Mouse (Mus musculus) lung, embryonic 16.5 days (tissue): ENCODE measurements at regions not wholly inside any gene's neighbourhood (a gene's known extent, or its start where the extent isn't known, plus 50 kb on each side); places are given as distances from the start of the nearest gene placed in this dataset.

Experiments used
- ATAC-seq: fragments of 200-750 bp; cut with Nextera tagmentation; 2 replicates; pipeline ENCODE4 v1.8.0; 2017; ENCODE audit warnings: low read depth, mild to moderate bottlenecking, moderate library complexity
- H3K27ac ChIP-seq: fragments of 300-500 bp; sonication (generic); 2 replicates; pipeline ENCODE4 v1.5.1; 2014; ENCODE audit warnings: mild to moderate bottlenecking, control low read depth, low read length
- H3K27me3 ChIP-seq: fragments of 300-500 bp; sonication (generic); 2 replicates; pipeline ENCODE4 v1.6.1; 2014; ENCODE audit warnings: low read depth, low read length, mixed read lengths; ENCODE audit not compliant: control insufficient read depth, insufficient read depth
- H3K36me3 ChIP-seq: fragments of 300-500 bp; sonication (generic); 2 replicates; pipeline ENCODE4 v1.6.1; 2014; ENCODE audit warnings: low read length; ENCODE audit not compliant: control insufficient read depth, insufficient read depth
- H3K4me1 ChIP-seq: fragments of 300-500 bp; sonication (generic); replicated peaks from 2 replicates; pipeline ENCODE4 v1.6.1; 2014; ENCODE audit warnings: low read length, mixed read lengths; ENCODE audit not compliant: control insufficient read depth, insufficient read depth
- H3K4me2 ChIP-seq: fragments of 300-500 bp; sonication (generic); 2 replicates; pipeline ENCODE4 v1.6.1; 2014; ENCODE audit warnings: low read depth, low read length, control low read depth
- H3K4me3 ChIP-seq: fragments of 300-500 bp; sonication (generic); 2 replicates; pipeline ENCODE4 v1.5.1; 2014; ENCODE audit warnings: mild to moderate bottlenecking, low read length, control low read depth
- H3K9ac ChIP-seq: fragments of 300-500 bp; sonication (generic); 2 replicates; pipeline ENCODE4 v1.6.1; 2014; ENCODE audit warnings: low read length, control low read depth
- H3K9me3 ChIP-seq: fragments of 300-500 bp; sonication (generic); 2 replicates; pipeline ENCODE4 v1.6.1; 2016; ENCODE audit warnings: low read length; ENCODE audit not compliant: control insufficient read depth
- WGBS: fragments of 180-500 bp; shearing (Covaris S2); extraction: QIAGEN DNeasy Blood & Tissue Kit; methylation state at CpG from one replicate; pipeline ENCODE4 v1.1.7; 2014; 5-methylcytosine and 5-hydroxymethylcytosine counted together

DNA sequence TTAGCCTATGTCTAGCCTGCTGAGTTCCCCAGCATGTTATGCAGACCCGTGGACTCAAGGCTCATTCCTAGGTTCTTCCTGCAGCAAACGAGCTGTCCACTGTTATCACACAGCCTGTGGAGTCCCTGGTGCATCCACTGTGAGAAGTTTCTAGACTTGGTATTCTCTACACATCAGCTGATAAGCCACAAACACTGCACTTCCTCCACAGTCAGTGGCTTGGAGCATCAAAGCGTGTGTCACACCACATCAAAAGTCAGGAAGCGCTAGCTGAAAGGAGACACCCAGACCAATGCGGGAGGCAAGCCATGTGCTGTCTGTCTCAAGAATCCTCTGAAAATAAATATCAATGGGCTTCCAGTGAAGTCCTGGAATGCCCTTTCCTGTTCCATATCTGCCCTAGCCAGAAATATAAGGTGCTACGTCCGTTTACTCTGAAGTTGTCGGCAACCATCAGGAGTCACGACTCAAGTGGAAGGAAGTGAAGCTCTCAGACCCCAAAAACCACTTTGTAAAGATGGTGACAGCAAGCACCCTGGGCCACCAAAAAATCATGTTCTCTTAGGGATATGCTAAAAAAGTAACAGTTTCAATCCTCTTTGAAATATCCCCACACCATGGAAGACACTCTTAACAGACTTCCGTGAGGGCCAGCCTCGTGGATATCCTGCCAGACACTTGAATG, 227.7 kb downstream of the Adgrl2 start:
- peaks cover 6% of the 10 kb centered on the region; the same call in 1 of the 2 replicates for H3K4me1 ChIP-seq
- no peaks in the 10 kb centered on the region for H3K36me3 ChIP-seq
- H3K9ac ChIP-seq, result no peak overlapping the region
- no peaks in the 10 kb centered on the region for H3K27me3 ChIP-seq
- no peak overlapping the region for H3K4me2 ChIP-seq
- H3K4me3 ChIP-seq, result no peak overlapping the region
- no peak overlapping the region for H3K27ac ChIP-seq
- no peaks in the 10 kb centered on the region for H3K9me3 ChIP-seq
- WGBS, result 30% methylated on average over 11 of the region's 11 CpGs
- ATAC-seq, result peak; percentile 60

DNA sequence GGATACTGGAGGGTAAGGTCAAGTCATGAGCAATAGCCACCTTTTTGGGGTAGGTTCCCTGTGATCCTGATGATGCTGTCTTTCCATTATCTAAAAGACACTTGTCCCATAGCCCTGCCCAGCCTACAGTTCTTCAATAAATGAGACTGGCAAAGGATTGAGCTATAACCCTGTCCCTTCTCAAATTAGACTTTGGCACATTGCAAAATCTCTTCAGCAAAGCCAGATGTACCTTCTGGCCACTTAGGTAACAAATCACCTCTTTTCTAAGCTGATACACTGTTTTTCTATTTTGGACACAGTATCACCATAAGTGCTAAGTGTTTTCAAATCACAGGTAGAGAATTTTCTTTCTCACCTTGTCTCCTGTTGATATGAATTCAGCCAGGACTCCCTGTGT, 228.8 kb downstream of the Adgrl2 start:
- no peaks in the 10 kb centered on the region for H3K27me3 ChIP-seq
- no peak for ATAC-seq

GRCm38 (mm10) chr3:148759500-148759899, 230.9 kb downstream of the Adgrl2 start:
- Histone ChIP-seq H3K4me2 (no peak overlapping the region), H3K4me1 (peaks cover 6% of the 10 kb centered on the region; the same call in 1 of the 2 replicates), H3K27me3 (no peaks in the 10 kb centered on the region), H3K36me3 (no peaks in the 10 kb centered on the region), H3K4me3 (no peak overlapping the region), H3K27ac (no peak overlapping the region), H3K9me3 (no peaks in the 10 kb centered on the region), H3K9ac (no peak overlapping the region)
- ATAC-seq, result no peak
- WGBS, result 65% methylated on average over 4 of the region's 4 CpGs

More for the DNA sequence above, 228.8 kb downstream of the Adgrl2 start:
- no peaks in the 10 kb centered on the region for H3K36me3 ChIP-seq
- H3K4me3 ChIP-seq, result no peak overlapping the region
- H3K9ac ChIP-seq, result no peak overlapping the region
- H3K4me2 ChIP-seq, result no peak overlapping the region
- H3K27ac ChIP-seq, result no peak overlapping the region
- no peaks in the 10 kb centered on the region for H3K9me3 ChIP-seq
- peaks cover 6% of the 10 kb centered on the region; the same call in 1 of the 2 replicates for H3K4me1 ChIP-seq

- Histone ChIP-seq H3K9ac (no peak overlapping the region), H3K36me3 (no peaks in the 10 kb centered on the region), H3K4me1 (no peaks in the 10 kb centered on the region), H3K4me3 (no peak overlapping the region), H3K9me3 (peaks cover 6% of the 10 kb centered on the region), H3K4me2 (no peak overlapping the region), H3K27me3 (no peaks in the 10 kb centered on the region), H3K27ac (no peak overlapping the region)
- WGBS, result 85% methylated on average over 3 of the region's 3 CpGs
- no peak for ATAC-seq
Observed at GRCm38 (mm10) chr3:148746234-148746633, 244.1 kb downstream of the Adgrl2 start.

- Histone ChIP-seq H3K27ac (peak overlapping the region; percentile 49; the same call in 1 of the 2 replicates), H3K4me3 (no peak overlapping the region), H3K4me1 (no peaks in the 10 kb centered on the region), H3K9ac (no peak overlapping the region), H3K4me2 (no peak overlapping the region), H3K36me3 (no peaks in the 10 kb centered on the region), H3K27me3 (no peaks in the 10 kb centered on the region), H3K9me3 (peaks cover 4% of the 10 kb centered on the region; the same call in 1 of the 2 replicates)
- WGBS, result 54% methylated on average over 2 of the region's 2 CpGs
- ATAC-seq, result peak; percentile 78
Observed at GRCm38 (mm10) chr3:148744651-148745050, 245.7 kb downstream of the Adgrl2 start.

GRCm38 (mm10) chr3:148734194-148734749, 256.1 kb downstream of the Adgrl2 start:
- Histone ChIP-seq H3K9ac (0 out of 2 replicates have a peak overlapping the region, but pooled peaks have one; percentile 19), H3K27me3 (no peaks in the 10 kb centered on the region), H3K9me3 (no peaks in the 10 kb centered on the region), H3K4me3 (no peak overlapping the region), H3K4me1 (peaks cover 12% of the 10 kb centered on the region), H3K27ac (no peak overlapping the region), H3K4me2 (no peak overlapping the region; the same call in 1 of the 2 replicates), H3K36me3 (no peaks in the 10 kb centered on the region)
- 42% methylated on average over 13 of the region's 13 CpGs for WGBS
- no peak for ATAC-seq

GRCm38 (mm10) chr3:148733227-148733854, 257.0 kb downstream of the Adgrl2 start:
- H3K4me1 ChIP-seq, result peaks cover 12% of the 10 kb centered on the region
- peak; percentile 61 for ATAC-seq
- 28% methylated on average over 13 of the region's 13 CpGs for WGBS
- no peaks in the 10 kb centered on the region for H3K27me3 ChIP-seq
- no peak overlapping the region for H3K27ac ChIP-seq
- no peaks in the 10 kb centered on the region for H3K9me3 ChIP-seq
- H3K4me3 ChIP-seq, result peak overlapping the region; percentile 13; the same call in 1 of the 2 replicates
- no peak overlapping the region for H3K9ac ChIP-seq
- H3K36me3 ChIP-seq, result no peaks in the 10 kb centered on the region
- H3K4me2 ChIP-seq, result peak overlapping the region; percentile 35

DNA sequence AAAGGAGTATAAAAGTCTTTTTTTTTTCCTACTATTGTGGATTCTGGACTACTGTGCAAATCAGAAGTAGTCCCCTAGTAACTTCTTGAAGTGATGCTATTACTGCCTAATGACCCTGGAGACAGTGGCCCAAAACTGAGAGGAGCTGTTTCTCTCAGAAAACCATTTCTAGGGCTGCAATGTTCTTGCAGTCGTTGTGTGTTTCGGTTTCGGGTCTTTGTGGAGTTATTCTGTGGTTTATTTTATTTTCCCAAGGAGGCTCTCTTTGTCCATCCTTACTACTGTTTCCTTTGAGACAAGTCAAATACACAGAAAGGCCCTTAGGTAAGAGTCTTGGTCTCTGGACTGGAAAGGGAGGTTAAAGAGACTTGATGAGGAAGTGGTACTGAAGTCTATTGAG, 258.9 kb downstream of the Adgrl2 start:
- Histone ChIP-seq H3K9ac (no peak overlapping the region), H3K27me3 (no peaks in the 10 kb centered on the region), H3K4me3 (no peak overlapping the region), H3K4me2 (no peak overlapping the region), H3K9me3 (no peaks in the 10 kb centered on the region), H3K4me1 (peaks cover 12% of the 10 kb centered on the region), H3K27ac (no peak overlapping the region), H3K36me3 (no peaks in the 10 kb centered on the region)
- 88% methylated on average over 3 of the region's 3 CpGs for WGBS
- ATAC-seq, result no peak

- Histone ChIP-seq H3K27ac (no peak overlapping the region), H3K4me1 (peaks cover 9% of the 10 kb centered on the region), H3K36me3 (no peaks in the 10 kb centered on the region), H3K27me3 (no peaks in the 10 kb centered on the region), H3K9me3 (0 out of 2 replicates have a peak, but pooled peaks cover 2% of the 10 kb centered on the region), H3K9ac (no peak overlapping the region), H3K4me3 (no peak overlapping the region), H3K4me2 (no peak overlapping the region)
- no peak for ATAC-seq
- WGBS, result 44% methylated on average over 7 of the region's 7 CpGs
Observed at GRCm38 (mm10) chr3:148729242-148729680, 261.1 kb downstream of the Adgrl2 start.
